Mouse (Mus musculus) 416B (cell line): Measurements from ENCODE around the gene 4930590J08Rik.
"Not testable (repeated sequence)": the region's sequence is repeated elsewhere in the genome, so short reads cannot be mapped to it uniquely, and the experiment has no call there.

Experiments
- DNase-seq: peaks from one replicate; pipeline ENCODE4 v3.0.0; 2011; ENCODE audit warnings: low read depth

Gene 4930590J08Rik

GRCm38 (mm10) chr6:91902509-91902908 lies at the start of gene 4930590J08Rik:
Gene 4930590J08Rik, plus strand, starts transcription at chr6:91902809.
- not testable (repeated sequence) for DNase-seq

- DNase-seq = no peak
These were observed 44.3 kb upstream of the 4930590J08Rik start for GRCm38 (mm10) chr6:91858339-91858738.

- DNase-seq = no peak
These were observed 39.8 kb upstream of the 4930590J08Rik start for GRCm38 (mm10) chr6:91862848-91863247.

- DNase-seq = no peak
These were observed 38.0 kb upstream of the 4930590J08Rik start for GRCm38 (mm10) chr6:91864595-91864994.

GRCm38 (mm10) chr6:91865601-91866000 lies 37.0 kb upstream of the 4930590J08Rik start:
- peak; percentile 29 for DNase-seq

GRCm38 (mm10) chr6:91868091-91868490 lies 34.5 kb upstream of the 4930590J08Rik start:
- no peak for DNase-seq

- no peak for DNase-seq
These were observed 29.8 kb upstream of the 4930590J08Rik start for GRCm38 (mm10) chr6:91872781-91873180.

- peak; percentile 99 for DNase-seq
These were observed 24.5 kb upstream of the 4930590J08Rik start, which contains the start of gene Ccdc174 for GRCm38 (mm10) chr6:91877885-91878651. Gene Ccdc174, plus strand, starts transcription at chr6:91878053.

- DNase-seq = no peak
These were observed 18.8 kb upstream of the 4930590J08Rik start for GRCm38 (mm10) chr6:91883859-91884258.

- DNase-seq = no peak
These were observed 13.2 kb upstream of the 4930590J08Rik start for GRCm38 (mm10) chr6:91889255-91889906.

- no peak for DNase-seq
These were observed 12.0 kb upstream of the 4930590J08Rik start for GRCm38 (mm10) chr6:91890615-91891014.

GRCm38 (mm10) chr6:91891776-91892175 lies 10.8 kb upstream of the 4930590J08Rik start:
- no peak for DNase-seq

GRCm38 (mm10) chr6:91896783-91897182 lies 5.8 kb upstream of the 4930590J08Rik start:
- no peak for DNase-seq

GRCm38 (mm10) chr6:91901505-91901904 lies 1.1 kb upstream of the 4930590J08Rik start:
- DNase-seq = peak; percentile 82

GRCm38 (mm10) chr6:91914011-91914410 lies 11.4 kb downstream of the 4930590J08Rik start:
- no peak for DNase-seq

- DNase-seq = no peak
These were observed 14.7 kb downstream of the 4930590J08Rik start for GRCm38 (mm10) chr6:91917286-91917685.

- no peak for DNase-seq
These were observed 15.1 kb downstream of the 4930590J08Rik start for GRCm38 (mm10) chr6:91917716-91918115.

- no peak for DNase-seq
These were observed 28.6 kb downstream of the 4930590J08Rik start for GRCm38 (mm10) chr6:91931231-91931630.

GRCm38 (mm10) chr6:91938491-91938890 lies 35.9 kb downstream of the 4930590J08Rik start:
- no peak for DNase-seq

GRCm38 (mm10) chr6:91948426-91948825 lies 45.8 kb downstream of the 4930590J08Rik start:
- DNase-seq = no peak

- not testable (repeated sequence) for DNase-seq
These were observed 55.4 kb downstream of the 4930590J08Rik start for GRCm38 (mm10) chr6:91958015-91958414.

GRCm38 (mm10) chr6:91960028-91960811 lies 57.6 kb downstream of the 4930590J08Rik start:
- DNase-seq = no peak
